Mouse (Mus musculus) myocyte (in vitro differentiated cells): Measurements from ENCODE around the gene Cyp4a31. TPM values are rescaled to one million over a fixed set of nuclear protein-coding genes. Genes with fewer than 3 reads are reported as not detected.
"Not testable (repeated sequence)": the region's sequence is repeated elsewhere in the genome, so short reads cannot be mapped to it uniquely, and the experiment has no call there.

Experiments
- H3K27me3 ChIP-seq: one replicate; pipeline ENCODE4 v1.6.1; 2011; ENCODE audit not compliant: control insufficient read depth, insufficient read depth, insufficient read length
- H3K36me3 ChIP-seq: one replicate; pipeline ENCODE4 v1.6.1; 2011; ENCODE audit not compliant: control insufficient read depth, insufficient read depth
- H3K4me2 ChIP-seq: one replicate; pipeline ENCODE4 v1.6.1; 2011; ENCODE audit warnings: low read depth, control low read depth
- H3K4me3 ChIP-seq: one replicate; pipeline ENCODE4 v1.5.1; 2011; ENCODE audit warnings: mild to moderate bottlenecking, control low read depth, moderate library complexity
- H3K79me2 ChIP-seq: one replicate; pipeline ENCODE4 v1.6.1; 2011; ENCODE audit not compliant: control insufficient read depth, insufficient read depth
- H3ac ChIP-seq: one replicate; pipeline ENCODE4 v1.6.1; 2011; ENCODE audit not compliant: control insufficient read depth, insufficient read length
- CEBPB ChIP-seq: IDR thresholded peaks from 2 replicates; pipeline ENCODE4 v1.6.1; 2011; ENCODE audit warnings: mild to moderate bottlenecking, moderate library complexity; ENCODE audit not compliant: poor library complexity, insufficient read depth, severe bottlenecking
- E2F4 ChIP-seq: IDR thresholded peaks from one replicate; pipeline ENCODE4 v1.6.1; 2011; ENCODE audit warnings: mild to moderate bottlenecking, control low read depth, moderate library complexity; ENCODE audit not compliant: insufficient read depth
- MAX ChIP-seq: IDR thresholded peaks from one replicate; pipeline ENCODE4 v1.6.1; 2011; ENCODE audit warnings: low read depth, mild to moderate bottlenecking, control low read depth
- MYOD1 ChIP-seq, 3 experiments: IDR thresholded peaks; one replicate each; pipeline ENCODE4 v1.6.1; 2011; ENCODE audit warnings: control low read depth in 2 of 3, low read depth in 2 of 3, mild to moderate bottlenecking in 2 of 3, moderate library complexity in 1 of 3; ENCODE audit not compliant: insufficient read length in 2 of 3, control insufficient read depth in 1 of 3
- MYOG ChIP-seq, 3 experiments: IDR thresholded peaks; one replicate each; pipeline ENCODE4 v1.6.1; 2011; ENCODE audit warnings: control low read depth in 2 of 3, low read depth in 2 of 3, mild to moderate bottlenecking in 2 of 3; ENCODE audit not compliant: insufficient read length in 2 of 3, control insufficient read depth in 1 of 3, insufficient read depth in 1 of 3
- POLR2A ChIP-seq: IDR thresholded peaks from one replicate; pipeline ENCODE4 v1.6.1; 2011; ENCODE audit warnings: low read depth, mild to moderate bottlenecking, control low read depth, moderate library complexity; ENCODE audit not compliant: insufficient read length
- POLR2AphosphoS2 ChIP-seq: IDR thresholded peaks from one replicate; pipeline ENCODE4 v1.6.1; 2011; ENCODE audit warnings: low read depth, control low read depth; ENCODE audit not compliant: insufficient read length
- REST ChIP-seq: IDR thresholded peaks from one replicate; pipeline ENCODE4 v1.6.1; 2011; ENCODE audit warnings: mild to moderate bottlenecking, control low read depth, moderate library complexity; ENCODE audit not compliant: insufficient read depth, insufficient read length
- SRF ChIP-seq: IDR thresholded peaks from one replicate; pipeline ENCODE4 v1.6.1; 2011; ENCODE audit warnings: low read depth; ENCODE audit not compliant: control insufficient read depth, insufficient read length
- TCF12 ChIP-seq: IDR thresholded peaks from one replicate; pipeline ENCODE4 v1.6.1; 2011; ENCODE audit warnings: mild to moderate bottlenecking, control low read depth; ENCODE audit not compliant: poor library complexity, insufficient read depth, severe bottlenecking
- TCF3 ChIP-seq: IDR thresholded peaks from one replicate; pipeline ENCODE4 v1.6.1; 2011; ENCODE audit warnings: low read depth, control low read depth; ENCODE audit not compliant: insufficient read length
- USF1 ChIP-seq: IDR thresholded peaks from one replicate; pipeline ENCODE4 v1.6.1; 2011; ENCODE audit warnings: low read depth, mild to moderate bottlenecking, control low read depth, moderate library complexity
- polyA plus RNA-seq: library from polyadenylated mRNA; unstranded; fragments of >200 nt; fragmentation: generic; extraction: Trizol; gene quantifications from one replicate; pipeline ENCODE4 v1.2.1, GENCODE M21; 2012; ENCODE audit warnings: missing spikeins

Cyp4a31 gene
- polyA plus RNA-seq, 1 experiment = not detected

DNA sequence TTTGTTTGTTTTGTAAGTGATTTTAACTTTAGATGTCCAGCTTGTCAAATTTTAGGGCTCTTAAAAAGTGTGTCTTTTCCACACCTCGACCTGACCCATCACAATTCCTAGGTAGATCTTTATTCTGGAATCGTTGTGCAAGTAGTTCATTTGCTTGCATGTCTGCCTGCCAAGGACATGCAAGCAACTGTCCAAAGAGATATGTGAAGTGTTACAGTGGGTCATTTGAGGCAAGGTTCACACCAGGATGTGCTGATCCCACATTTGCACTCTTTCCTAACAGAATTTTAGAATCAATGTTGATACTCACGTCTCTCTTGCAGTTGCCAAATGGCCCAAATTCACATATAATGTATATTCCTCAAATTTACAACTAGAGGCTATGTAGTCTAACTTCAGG lies 11.8 kb downstream of the Cyp4a31 start:
- Histone ChIP-seq H3ac (no peak overlapping the region), H3K4me3 (no peak overlapping the region), H3K27me3 (no peaks in the 10 kb centered on the region), H3K79me2 (no peaks in the 10 kb centered on the region), H3K4me2 (no peak overlapping the region), H3K36me3 (no peaks in the 10 kb centered on the region)
- no peak for TF ChIP-seq USF1
- no peak for TF ChIP-seq REST
- no peak for TF ChIP-seq TCF12
- TF ChIP-seq MYOG (IDR thresholded peaks at IDR 0.05; ENCODE audit: control insufficient read depth in 1 of 3, insufficient read depth in 1 of 3, insufficient read length in 2 of 3, low read depth in 2 of 3) = no peak
- TF ChIP-seq POLR2AphosphoS2 = no peak
- TF ChIP-seq E2F4 = no peak
- no peak for TF ChIP-seq TCF3
- no peak for TF ChIP-seq MYOD1 (IDR thresholded peaks at IDR 0.05; ENCODE audit: control insufficient read depth in 1 of 3, insufficient read length in 2 of 3, low read depth in 2 of 3)
- TF ChIP-seq SRF = no peak
- no peak for TF ChIP-seq CEBPB
- TF ChIP-seq POLR2A = no peak
- TF ChIP-seq MAX = no peak

DNA sequence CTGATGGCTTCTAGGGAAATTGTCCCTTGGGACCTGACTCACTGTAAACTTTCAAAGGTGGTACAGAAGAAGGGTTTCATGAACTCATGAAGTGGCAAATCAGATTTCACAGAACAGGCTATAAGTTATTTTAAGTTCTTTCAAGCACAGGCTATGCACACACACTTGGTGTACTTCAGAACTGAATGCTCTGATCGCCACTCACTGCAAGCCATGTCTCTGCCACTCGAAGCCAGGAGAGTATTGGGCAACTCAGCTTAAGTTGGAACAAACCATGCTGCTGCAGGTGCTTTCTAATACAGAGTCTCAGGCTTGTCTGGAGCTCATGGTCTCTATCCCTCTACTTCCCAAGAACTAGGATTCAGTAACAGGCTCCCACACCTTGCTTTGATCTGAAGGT lies 12.3 kb downstream of the Cyp4a31 start:
- no peaks in the 10 kb centered on the region for H3K27me3 ChIP-seq
- H3K36me3 ChIP-seq = no peaks in the 10 kb centered on the region
- no peaks in the 10 kb centered on the region for H3K79me2 ChIP-seq
- no peak overlapping the region for H3K4me3 ChIP-seq
- no peak overlapping the region for H3ac ChIP-seq
- no peak for TF ChIP-seq CEBPB
- TF ChIP-seq MAX = no peak
- TF ChIP-seq E2F4 = no peak
- no peak for TF ChIP-seq MYOG (IDR thresholded peaks at IDR 0.05; ENCODE audit: control insufficient read depth in 1 of 3, insufficient read depth in 1 of 3, insufficient read length in 2 of 3, low read depth in 2 of 3)
- TF ChIP-seq MYOD1 (IDR thresholded peaks at IDR 0.05; ENCODE audit: control insufficient read depth in 1 of 3, insufficient read length in 2 of 3, low read depth in 2 of 3) = no peak
- no peak for TF ChIP-seq TCF12
- TF ChIP-seq POLR2AphosphoS2 = no peak
- TF ChIP-seq USF1 = no peak
- no peak for TF ChIP-seq REST
- TF ChIP-seq SRF = no peak
- no peak for TF ChIP-seq POLR2A
- TF ChIP-seq TCF3 = no peak
- H3K4me2 ChIP-seq = no peak overlapping the region

DNA sequence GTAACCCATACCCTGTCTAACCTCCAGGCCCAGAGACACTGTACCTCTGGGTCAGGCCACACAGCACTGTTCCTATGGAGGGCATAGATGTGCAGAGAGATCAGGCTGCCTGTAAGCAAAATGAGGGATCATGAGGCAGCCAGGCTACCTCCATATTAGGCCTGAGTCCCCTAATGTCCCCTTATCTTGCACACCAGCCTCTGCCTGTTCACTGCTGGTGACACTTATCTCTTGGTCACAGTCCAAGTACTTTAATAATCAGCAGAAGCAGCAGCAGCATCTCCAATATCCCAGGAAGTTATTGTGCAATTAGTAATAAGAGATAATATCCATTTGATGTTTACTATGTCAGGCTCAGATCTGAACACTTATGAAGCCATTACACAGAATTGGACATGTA lies 19.6 kb downstream of the Cyp4a31 start:
- H3ac ChIP-seq = no peak overlapping the region
- H3K27me3 ChIP-seq = no peaks in the 10 kb centered on the region
- H3K36me3 ChIP-seq = no peaks in the 10 kb centered on the region
- H3K4me3 ChIP-seq = no peak overlapping the region
- H3K79me2 ChIP-seq = no peaks in the 10 kb centered on the region
- H3K4me2 ChIP-seq = no peak overlapping the region
- no peak for TF ChIP-seq TCF3
- no peak for TF ChIP-seq REST

DNA sequence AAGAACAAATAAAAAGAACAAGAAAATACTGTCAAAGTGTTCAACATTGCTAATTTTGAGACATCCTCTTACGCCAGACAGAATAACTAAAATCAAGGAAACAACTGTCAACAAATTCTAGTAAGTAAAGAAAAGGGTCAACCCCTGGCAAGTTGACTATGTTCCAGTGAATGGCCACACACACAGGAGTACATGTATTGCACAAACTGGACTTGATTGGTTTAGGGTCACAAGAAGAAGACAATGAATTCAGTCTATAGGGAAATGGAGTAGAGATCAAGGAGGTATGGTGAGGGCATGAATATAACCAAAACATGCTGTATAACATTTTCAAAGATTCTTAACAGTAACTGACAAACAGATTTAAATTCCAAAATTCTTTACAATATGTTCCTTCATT lies 32.9 kb downstream of the Cyp4a31 start:
- Histone ChIP-seq H3K79me2 (no peaks in the 10 kb centered on the region), H3ac (no peak overlapping the region), H3K4me2 (no peak overlapping the region), H3K36me3 (no peaks in the 10 kb centered on the region), H3K4me3 (no peak overlapping the region), H3K27me3 (no peaks in the 10 kb centered on the region)
- TF ChIP-seq REST (no peak), MAX (no peak), E2F4 (no peak), MYOG (IDR thresholded peaks at IDR 0.05; ENCODE audit: control insufficient read depth in 1 of 3, insufficient read depth in 1 of 3, insufficient read length in 2 of 3, low read depth in 2 of 3) (no peak), SRF (no peak), TCF3 (no peak), TCF12 (no peak), CEBPB (no peak), MYOD1 (IDR thresholded peaks at IDR 0.05; ENCODE audit: control insufficient read depth in 1 of 3, insufficient read length in 2 of 3, low read depth in 2 of 3) (no peak), POLR2AphosphoS2 (no peak), POLR2A (no peak), USF1 (no peak)

GRCm38 (mm10) chr4:115596824-115597336 lies 33.4 kb downstream of the Cyp4a31 start:
- no peaks in the 10 kb centered on the region for H3K79me2 ChIP-seq
- no peaks in the 10 kb centered on the region for H3K27me3 ChIP-seq
- no peaks in the 10 kb centered on the region for H3K36me3 ChIP-seq
- H3ac ChIP-seq = no peak overlapping the region
- no peak for TF ChIP-seq CEBPB
- TF ChIP-seq MYOD1 (IDR thresholded peaks at IDR 0.05; ENCODE audit: control insufficient read depth in 1 of 3, insufficient read length in 2 of 3, low read depth in 2 of 3) = no peak
- TF ChIP-seq SRF = no peak
- TF ChIP-seq MYOG (IDR thresholded peaks at IDR 0.05; ENCODE audit: control insufficient read depth in 1 of 3, insufficient read depth in 1 of 3, insufficient read length in 2 of 3, low read depth in 2 of 3) = no peak
- TF ChIP-seq E2F4 = no peak
- TF ChIP-seq TCF12 = no peak
- no peak overlapping the region for H3K4me3 ChIP-seq
- H3K4me2 ChIP-seq = no peak overlapping the region

GRCm38 (mm10) chr4:115600611-115601010 lies 37.2 kb downstream of the Cyp4a31 start, which contains the start of gene Cyp4a32:
Cyp4a32 (plus strand) TSS chr4:115600969.
- H3K79me2 ChIP-seq, H3K4me3 ChIP-seq, H3ac ChIP-seq, H3K4me2 ChIP-seq, H3K36me3 ChIP-seq, H3K27me3 ChIP-seq: not testable (repeated sequence)
